Mouse (Mus musculus): Measurements from ENCODE around the gene Plvap.
"Not testable (repeated sequence)": the region's sequence is repeated elsewhere in the genome, so short reads cannot be mapped to it uniquely, and the experiment has no call there.

Plvap gene

DNA sequence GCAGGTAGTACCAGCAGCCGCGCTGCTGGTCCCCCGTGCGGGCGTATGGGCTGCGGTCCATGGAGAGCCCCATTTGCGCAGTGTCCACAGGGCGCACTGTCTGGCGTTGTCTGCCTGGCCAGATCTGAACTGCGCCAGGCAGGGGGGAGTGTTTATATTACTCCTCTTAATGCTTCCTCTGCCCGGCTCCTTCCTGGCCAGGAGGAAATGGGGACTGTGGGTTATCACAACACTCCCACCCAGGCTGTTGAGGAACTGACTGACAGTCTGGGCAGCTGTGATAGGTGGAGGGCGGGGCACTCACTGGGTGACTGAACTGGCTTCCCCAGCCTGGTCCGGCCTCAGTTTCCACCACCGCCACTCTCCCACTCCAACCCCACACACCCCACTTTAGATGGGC lies at the start of gene Plvap:
Gene Plvap (minus strand): TSS at position 109 of the 400 bp plus-strand sequence.
- no peak for DNase-seq (ENCODE audit: low spot score)

- DNase-seq (ENCODE audit: low spot score) = no peak
These were observed 49.2 kb upstream of the Plvap start for GRCm38 (mm10) chr8:71560765-71561164.

GRCm38 (mm10) chr8:71560071-71560470 lies 48.5 kb upstream of the Plvap start:
- DNase-seq (ENCODE audit: low spot score) = no peak

- peak; percentile 87 for DNase-seq (ENCODE audit: low spot score)
These were observed 47.6 kb upstream of the Plvap start for GRCm38 (mm10) chr8:71558958-71559690.

- no peak for DNase-seq (ENCODE audit: low spot score)
These were observed 46.8 kb upstream of the Plvap start, which contains the start of gene Tmem221 for GRCm38 (mm10) chr8:71558071-71558957. Gene Tmem221, minus strand, starts transcription at chr8:71558871.

DNA sequence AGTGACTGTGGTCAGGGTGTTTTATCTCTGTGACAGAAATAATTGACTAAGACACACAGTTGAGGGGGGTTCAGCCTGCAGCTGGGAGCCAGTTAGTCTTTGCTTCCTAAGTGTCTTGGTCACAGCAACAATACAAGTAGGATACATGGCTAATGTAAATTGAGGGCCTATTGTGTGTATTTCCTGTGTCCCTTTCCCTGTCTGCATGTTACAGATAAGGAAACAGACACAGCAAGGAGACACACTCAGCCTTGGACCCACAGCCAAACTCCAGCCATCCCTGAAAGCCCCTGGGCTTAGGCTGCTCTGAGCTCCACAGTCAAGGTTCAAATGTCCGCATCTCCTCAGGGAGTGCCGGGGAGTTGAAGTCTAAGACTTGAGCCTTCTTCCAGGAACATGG lies 43.1 kb upstream of the Plvap start:
- no peak for DNase-seq (ENCODE audit: low spot score)

DNA sequence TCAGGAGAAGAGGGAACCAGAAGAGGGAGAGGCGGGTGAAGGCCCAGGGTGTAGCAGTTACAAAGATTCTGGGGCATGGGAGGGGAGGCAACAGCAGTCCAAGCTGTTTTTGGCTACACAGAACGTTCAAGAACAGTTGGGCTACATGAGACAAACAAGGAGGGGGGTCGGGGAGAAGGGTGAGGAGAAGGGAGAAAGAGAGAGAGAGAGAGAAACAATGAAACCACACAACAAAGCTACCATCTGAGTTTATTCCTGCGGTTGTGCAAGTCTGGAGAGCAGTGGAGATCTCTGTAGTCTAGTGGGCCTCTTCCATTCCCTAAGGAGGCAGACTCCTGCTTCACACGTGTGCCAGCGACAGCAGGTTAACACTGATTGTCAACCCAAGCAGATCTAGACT lies 42.4 kb upstream of the Plvap start:
- no peak for DNase-seq (ENCODE audit: low spot score)

DNA sequence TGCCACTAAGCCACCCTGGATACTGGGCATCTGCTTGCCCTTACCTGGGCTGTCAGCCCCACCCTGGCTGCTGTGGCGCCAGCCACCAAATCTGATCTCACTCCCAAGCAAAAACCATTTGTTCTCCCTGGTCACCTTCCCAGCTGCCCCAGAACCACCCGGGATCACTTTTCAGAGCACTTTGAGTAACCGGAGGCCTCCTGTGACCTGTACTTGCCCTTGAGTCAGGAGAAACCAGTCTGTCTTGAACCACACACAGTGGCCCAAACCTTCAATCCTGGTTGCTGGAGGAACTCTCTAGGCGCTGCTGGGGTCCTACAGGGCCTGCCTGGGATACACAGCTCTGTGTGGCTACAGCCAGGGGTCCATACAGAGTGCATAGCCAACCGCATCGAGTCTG lies 41.2 kb upstream of the Plvap start:
- no peak for DNase-seq (ENCODE audit: low spot score)

DNA sequence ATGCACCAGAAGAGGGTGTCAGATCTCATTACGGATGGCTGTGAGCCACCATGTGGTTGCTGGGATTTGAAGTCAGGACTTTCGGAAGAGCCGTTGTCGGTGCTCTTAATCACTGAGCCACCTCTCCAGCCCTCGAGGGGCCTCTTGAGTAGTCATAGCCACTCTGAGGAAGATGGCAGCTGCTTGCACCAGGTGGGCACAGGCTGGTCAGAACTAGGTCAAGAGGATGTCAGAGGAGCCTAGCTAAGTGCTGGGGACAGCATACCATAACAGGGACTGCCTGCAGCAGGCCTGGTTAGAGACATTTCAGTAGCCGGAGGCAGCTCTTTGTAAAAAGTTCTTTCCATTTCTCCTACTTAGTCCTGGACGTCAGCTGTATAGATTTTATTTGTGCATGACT lies 39.2 kb upstream of the Plvap start:
- no peak for DNase-seq (ENCODE audit: low spot score)

DNA sequence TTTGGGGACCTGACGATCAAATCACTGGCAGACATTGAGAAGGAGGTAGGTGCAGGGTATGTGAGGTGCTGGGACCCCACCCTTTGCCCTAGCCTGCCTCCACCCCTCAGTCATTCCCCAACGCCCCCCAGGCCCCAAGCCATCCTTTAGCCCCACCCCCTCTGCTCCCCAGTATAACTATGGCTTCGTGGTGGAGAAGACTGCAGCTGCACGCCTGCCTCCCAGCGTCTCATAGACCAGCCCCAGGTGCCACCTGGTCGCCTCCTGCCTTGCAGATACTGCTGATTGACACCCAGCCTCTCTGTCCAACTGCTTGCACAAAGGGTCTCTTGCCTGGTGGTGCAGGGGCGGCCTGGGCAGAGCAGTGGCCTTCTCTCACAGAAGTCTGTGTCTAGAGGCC lies 36.0 kb upstream of the Plvap start:
- no peak for DNase-seq (ENCODE audit: low spot score)

- DNase-seq (ENCODE audit: low spot score) = no peak
These were observed 33.5 kb upstream of the Plvap start for GRCm38 (mm10) chr8:71545053-71545452.

DNA sequence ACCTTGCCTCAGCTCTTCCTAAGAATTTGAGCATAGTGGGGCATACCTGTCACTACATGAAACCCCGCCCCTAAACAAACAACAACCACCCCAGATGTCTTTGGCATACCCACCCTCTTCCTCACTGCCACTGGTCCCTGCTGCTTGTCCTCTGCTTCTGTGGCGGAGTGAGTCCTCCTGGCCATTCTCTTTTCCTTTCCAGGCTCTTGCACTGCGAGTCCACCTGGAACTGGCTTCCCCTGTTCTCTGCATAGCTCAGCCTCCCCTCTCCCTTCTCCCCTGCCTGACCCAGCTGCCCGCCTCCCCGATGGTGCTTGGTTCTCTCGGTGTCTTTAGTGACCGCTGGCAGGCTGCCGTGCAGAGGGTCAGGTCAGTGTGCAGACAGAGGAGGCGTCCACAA lies 32.2 kb upstream of the Plvap start:
- DNase-seq (ENCODE audit: low spot score) = no peak

- DNase-seq (ENCODE audit: low spot score) = peak; percentile 97
These were observed 31.2 kb upstream of the Plvap start, which contains the start of gene Mvb12a for GRCm38 (mm10) chr8:71542632-71543343. Gene Mvb12a, plus strand, starts transcription at chr8:71542922.

DNA sequence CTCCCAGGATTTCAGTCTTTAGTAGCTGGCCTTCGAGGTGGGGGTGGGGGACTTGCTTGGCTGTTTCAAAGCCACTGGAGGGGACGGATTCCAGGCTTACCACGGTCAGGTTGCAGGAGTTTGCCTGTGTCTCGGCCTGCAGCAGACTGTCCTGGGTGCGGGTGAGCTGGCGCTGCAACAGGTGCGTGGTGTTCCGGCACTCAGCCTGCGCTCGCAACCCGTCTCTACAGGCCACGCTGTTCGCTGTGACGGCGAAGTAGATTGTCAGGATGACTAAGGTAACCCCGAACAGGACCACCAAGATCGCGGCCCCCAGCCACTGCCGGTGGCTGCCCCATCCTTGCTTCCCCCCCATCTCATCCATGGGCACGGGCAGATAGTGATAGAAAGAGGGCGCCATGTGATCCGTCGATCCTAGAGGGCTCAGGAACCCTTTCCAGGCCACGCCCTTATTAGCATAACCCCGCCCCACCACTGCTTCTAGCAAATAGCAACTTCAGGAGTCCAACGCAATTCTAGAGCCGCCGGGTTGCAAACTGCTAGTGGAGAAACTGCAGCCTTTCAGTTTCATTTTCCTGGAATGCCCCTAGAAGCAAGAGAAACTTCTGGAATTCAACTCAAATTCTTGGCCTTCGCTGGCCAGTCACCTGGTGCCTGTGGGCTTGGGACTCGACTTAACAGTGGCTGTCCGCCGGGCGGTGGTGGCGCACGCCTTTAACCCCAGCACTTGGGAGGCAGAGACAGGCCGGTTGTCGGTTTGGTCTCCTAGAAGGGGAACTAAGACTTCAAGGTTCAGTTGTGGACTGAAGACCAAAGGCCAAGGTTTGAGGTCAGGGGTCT lies 25.7 kb upstream of the Plvap start, which contains the start of gene Bst2:
Gene Bst2 (minus strand): TSS at position 429 of the 840 bp plus-strand sequence.
- peak; percentile 90 for DNase-seq (ENCODE audit: low spot score)

GRCm38 (mm10) chr8:71535663-71536062 lies 24.1 kb upstream of the Plvap start:
- no peak for DNase-seq (ENCODE audit: low spot score)

- DNase-seq (ENCODE audit: low spot score) = no peak
These were observed 22.8 kb upstream of the Plvap start for GRCm38 (mm10) chr8:71534263-71534810.

DNA sequence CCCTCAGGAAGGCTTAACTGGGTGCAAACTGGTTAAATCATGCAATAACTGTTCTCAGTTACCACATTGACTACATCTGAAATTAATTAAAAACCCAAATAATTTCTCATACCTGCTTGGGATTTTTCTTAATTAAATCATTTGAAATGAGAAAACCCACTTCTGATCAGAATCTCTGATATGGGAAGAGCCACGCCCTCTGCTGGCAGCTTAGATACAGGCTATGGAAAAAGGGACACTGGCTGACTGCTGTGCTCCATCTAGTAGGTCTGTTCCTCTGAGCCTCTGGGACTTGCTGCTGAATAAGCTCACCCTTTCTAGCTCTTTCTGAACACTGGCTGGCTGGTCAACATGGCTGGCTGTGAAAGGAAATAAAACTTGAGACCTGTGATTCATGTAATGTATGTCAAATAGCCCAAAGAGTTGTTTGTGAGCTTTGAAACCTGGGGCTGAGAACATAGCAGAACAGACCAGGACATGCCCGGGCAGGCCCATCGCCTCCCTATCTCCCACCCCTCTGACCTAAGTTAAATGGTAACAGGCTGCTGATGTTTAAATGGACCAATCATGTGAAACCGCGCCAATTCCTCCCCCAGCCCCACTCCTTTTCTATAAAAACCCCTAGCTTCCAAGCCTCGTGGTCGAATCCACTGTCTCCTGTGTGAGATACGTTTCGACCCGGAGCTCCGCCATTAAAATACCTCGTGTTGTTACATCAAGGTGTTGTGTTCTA lies 19.3 kb upstream of the Plvap start:
- not testable (repeated sequence) for DNase-seq (ENCODE audit: low spot score)

GRCm38 (mm10) chr8:71528362-71529073 lies 17.0 kb upstream of the Plvap start:
- no peak for DNase-seq (ENCODE audit: low spot score)

DNA sequence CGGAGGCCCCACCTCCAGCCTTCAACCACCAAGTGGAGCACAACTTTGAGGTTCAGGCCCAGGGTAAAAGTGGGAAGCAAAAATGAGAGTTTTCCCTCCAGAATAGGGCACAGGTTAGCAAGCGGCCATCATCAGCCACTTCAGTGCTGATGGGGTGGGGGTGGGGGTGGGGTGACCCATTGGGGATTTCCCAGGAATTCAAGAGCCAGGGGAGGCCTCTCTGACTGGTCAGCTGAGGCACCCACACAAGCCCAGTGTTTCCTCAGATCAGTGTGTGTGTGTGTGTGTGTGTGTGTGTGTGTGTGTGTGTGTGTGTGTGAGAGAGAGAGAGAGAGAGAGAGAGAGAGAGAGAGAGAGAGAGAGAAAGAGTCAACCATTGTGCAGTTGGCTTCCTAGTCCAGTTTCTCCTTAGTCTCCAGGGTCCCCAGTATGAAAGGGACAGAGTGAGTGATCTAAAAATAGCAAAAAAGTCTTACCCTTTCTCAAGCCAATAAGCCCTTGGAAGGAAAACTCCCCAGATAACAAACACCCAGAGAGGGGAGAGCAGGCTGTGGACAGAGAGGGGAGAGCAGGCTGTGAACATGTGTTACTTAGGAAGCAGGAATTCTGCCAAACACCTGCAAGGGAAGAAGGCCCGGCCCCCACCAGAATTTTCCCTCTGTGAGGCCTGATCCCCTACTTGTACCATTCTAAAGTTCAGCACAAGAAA lies 15.8 kb upstream of the Plvap start:
- no peak for DNase-seq (ENCODE audit: low spot score)

Measured in urinary bladder, postnatal 14 days (tissue).